Comparison of ENCODE assay signal across 9 mouse cellular contexts in genomic region chr3:54587127-54587995, GRCm38 (mm10).
DNase-seq lines count a peak whose midpoint lies in the region; ATAC-seq and TF ChIP-seq lines count a peak whose summit lies in the region.
"Had no signal": no experiment of that assay in that cellular context is flagged by ENCODE, and none has a peak within 500 bp of the region (broad histone marks: within the 10 kb centered on the region; RNA-seq: fewer than 3 reads in every experiment).

No protein-coding gene starts in this region.

- DNase-seq in forebrain, embryonic 11.5 days (ENCODE audit: low spot score) = no peak
- DNase-seq in midbrain, postnatal 0 days (ENCODE audit: low spot score) = peak; percentile 5
- no peak for DNase-seq in midbrain, embryonic 10.5 days (ENCODE audit: low spot score)
- DNase-seq in yolk sac, embryonic 10.5 days (ENCODE audit: low spot score) = peak; percentile 14
- no peak for DNase-seq in adrenal gland, adult 8-10 months
- DNase-seq in midbrain, embryonic 14.5 days = no peak

- ATAC-seq in forebrain, embryonic 13.5 days = peak; percentile 53; the same call in 1 of the 2 replicates
- ATAC-seq in forebrain, embryonic 11.5 days (replicated peaks; ENCODE audit: low FRiP score) = no peak
- no peak for ATAC-seq in midbrain, postnatal 0 days (ENCODE audit: low FRiP score)
- ATAC-seq in limb, embryonic 13.5 days (ENCODE audit: low FRiP score, low read depth) = peak; percentile 72
- ATAC-seq in midbrain, embryonic 14.5 days (ENCODE audit: low FRiP score, low TSS enrichment) = no peak

- TF ChIP-seq CTCF in midbrain, postnatal 0 days (IDR thresholded peaks at IDR 0.05) = no peak

- no peak overlapping the region for H3K4me3 ChIP-seq in forebrain, embryonic 13.5 days
- H3K4me3 ChIP-seq in forebrain, embryonic 11.5 days (ENCODE audit: low read depth, low read length) = no peak overlapping the region
- no peak overlapping the region for H3K4me3 ChIP-seq in midbrain, postnatal 0 days (ENCODE audit: low read depth, low read length)
- no peak overlapping the region for H3K4me3 ChIP-seq in midbrain, embryonic 10.5 days
- peak overlapping the region; percentile 31 for H3K4me3 ChIP-seq in limb, embryonic 13.5 days
- no peak overlapping the region for H3K4me3 ChIP-seq in midbrain, embryonic 14.5 days (replicated peaks; ENCODE audit: low read depth, low read length)

- no peaks in the 10 kb centered on the region for H3K27me3 ChIP-seq in forebrain, embryonic 13.5 days
- no peaks in the 10 kb centered on the region for H3K27me3 ChIP-seq in forebrain, embryonic 11.5 days (ENCODE audit: control insufficient read depth, insufficient read depth, low read length)
- H3K27me3 ChIP-seq in midbrain, postnatal 0 days (ENCODE audit: insufficient read depth, low read length) = no peaks in the 10 kb centered on the region
- H3K27me3 ChIP-seq in midbrain, embryonic 10.5 days (ENCODE audit: low read depth, poor library complexity, severe bottlenecking) = no peaks in the 10 kb centered on the region
- H3K27me3 ChIP-seq in limb, embryonic 13.5 days = no peaks in the 10 kb centered on the region
- no peaks in the 10 kb centered on the region for H3K27me3 ChIP-seq in midbrain, embryonic 14.5 days (ENCODE audit: control insufficient read depth, insufficient read depth, low read length)

- H3K9ac ChIP-seq in forebrain, embryonic 13.5 days = no peak overlapping the region
- no peak overlapping the region for H3K9ac ChIP-seq in forebrain, embryonic 11.5 days (ENCODE audit: low read length)
- H3K9ac ChIP-seq in midbrain, postnatal 0 days (replicated peaks; ENCODE audit: low read length, poor library complexity, severe bottlenecking) = no peak overlapping the region
- H3K9ac ChIP-seq in limb, embryonic 13.5 days = 0 out of 2 replicates have a peak overlapping the region, but pooled peaks have one; percentile 13
- H3K9ac ChIP-seq in midbrain, embryonic 14.5 days (replicated peaks; ENCODE audit: low read length) = no peak overlapping the region

- H3K27ac ChIP-seq in forebrain, embryonic 13.5 days = 0 out of 2 replicates have a peak overlapping the region, but pooled peaks have one; percentile 7
- no peak overlapping the region for H3K27ac ChIP-seq in forebrain, embryonic 11.5 days (ENCODE audit: low read depth, low read length)
- no peak overlapping the region for H3K27ac ChIP-seq in midbrain, postnatal 0 days (ENCODE audit: low read depth, low read length)
- no peak overlapping the region for H3K27ac ChIP-seq in midbrain, embryonic 10.5 days (replicated peaks)
- peak overlapping the region; percentile 55; the same call in 1 of the 2 replicates for H3K27ac ChIP-seq in limb, embryonic 13.5 days
- H3K27ac ChIP-seq in midbrain, embryonic 14.5 days (replicated peaks; ENCODE audit: low read depth, low read length) = no peak overlapping the region

- WGBS in forebrain, embryonic 13.5 days = 83% methylated on average over 21 of the region's 21 CpGs
- 81% methylated on average over 21 of the region's 21 CpGs for WGBS in forebrain, embryonic 11.5 days
- 80% methylated on average over 21 of the region's 21 CpGs for WGBS in midbrain, postnatal 0 days
- WGBS in midbrain, embryonic 10.5 days = 85% methylated on average over 21 of the region's 21 CpGs
- WGBS in limb, embryonic 13.5 days = 25% methylated on average over 21 of the region's 21 CpGs
- 84% methylated on average over 21 of the region's 21 CpGs for whole genome bisulfite sequencing in midbrain, embryonic 14.5 days

- H3K4me1 ChIP-seq in forebrain, embryonic 13.5 days = no peaks in the 10 kb centered on the region
- no peaks in the 10 kb centered on the region for H3K4me1 ChIP-seq in forebrain, embryonic 11.5 days (replicated peaks; ENCODE audit: control insufficient read depth, insufficient read depth, low read length)
- H3K4me1 ChIP-seq in midbrain, postnatal 0 days (ENCODE audit: insufficient read depth, low read length) = no peaks in the 10 kb centered on the region
- no peaks in the 10 kb centered on the region for H3K4me1 ChIP-seq in midbrain, embryonic 10.5 days
- peaks cover 15% of the 10 kb centered on the region for H3K4me1 ChIP-seq in limb, embryonic 13.5 days
- no peaks in the 10 kb centered on the region for H3K4me1 ChIP-seq in midbrain, embryonic 14.5 days (ENCODE audit: control insufficient read depth, insufficient read depth, low read length)

- H3K9me3 ChIP-seq in forebrain, embryonic 13.5 days (replicated peaks) = 0 out of 2 replicates have a peak, but pooled peaks cover 3% of the 10 kb centered on the region
- no peaks in the 10 kb centered on the region for H3K9me3 ChIP-seq in forebrain, embryonic 11.5 days (ENCODE audit: control insufficient read depth, low read length)
- no peaks in the 10 kb centered on the region for H3K9me3 ChIP-seq in midbrain, postnatal 0 days (ENCODE audit: low read length)
- no peaks in the 10 kb centered on the region for H3K9me3 ChIP-seq in midbrain, embryonic 10.5 days (replicated peaks)
- H3K9me3 ChIP-seq in limb, embryonic 13.5 days = no peaks in the 10 kb centered on the region
- no peaks in the 10 kb centered on the region for H3K9me3 ChIP-seq in midbrain, embryonic 14.5 days (ENCODE audit: control insufficient read depth, low read length)

- no peak overlapping the region for H3K4me2 ChIP-seq in forebrain, embryonic 13.5 days
- no peak overlapping the region for H3K4me2 ChIP-seq in forebrain, embryonic 11.5 days (ENCODE audit: low read depth, low read length, severe bottlenecking)
- no peak overlapping the region for H3K4me2 ChIP-seq in midbrain, postnatal 0 days (ENCODE audit: low read depth, low read length, poor library complexity, severe bottlenecking)
- peak overlapping the region; percentile 56 for H3K4me2 ChIP-seq in limb, embryonic 13.5 days (replicated peaks)
- H3K4me2 ChIP-seq in midbrain, embryonic 14.5 days (ENCODE audit: low read length) = no peak overlapping the region
- H3K4me2 ChIP-seq: heart, embryonic 11.5 days had no signal

- no peaks in the 10 kb centered on the region for H3K36me3 ChIP-seq in forebrain, embryonic 13.5 days (ENCODE audit: poor library complexity, severe bottlenecking)
- H3K36me3 ChIP-seq in forebrain, embryonic 11.5 days (ENCODE audit: control insufficient read depth, insufficient read depth, low read length) = no peaks in the 10 kb centered on the region
- no peaks in the 10 kb centered on the region for H3K36me3 ChIP-seq in midbrain, postnatal 0 days (ENCODE audit: insufficient read depth, low read length)
- H3K36me3 ChIP-seq in midbrain, embryonic 10.5 days = no peaks in the 10 kb centered on the region
- H3K36me3 ChIP-seq in limb, embryonic 13.5 days = no peaks in the 10 kb centered on the region
- H3K36me3 ChIP-seq in midbrain, embryonic 14.5 days (ENCODE audit: control insufficient read depth, insufficient read depth, low read length) = no peaks in the 10 kb centered on the region

Comparison
In these comparisons a context has a peak if more than half of its experiments do, and no peak if none do; other contexts are left out.
1. ATAC-seq: peak in forebrain, embryonic 13.5 days (single experiment) and limb, embryonic 13.5 days (single experiment); none in forebrain, embryonic 11.5 days (single experiment), midbrain, postnatal 0 days (single experiment) and midbrain, embryonic 14.5 days (single experiment).
2. H3K27ac ChIP-seq: peak in forebrain, embryonic 13.5 days (single experiment) and limb, embryonic 13.5 days (single experiment); none in forebrain, embryonic 11.5 days (single experiment), midbrain, postnatal 0 days (single experiment), midbrain, embryonic 10.5 days (single experiment) and midbrain, embryonic 14.5 days (single experiment).
3. DNase-seq: peak in midbrain, postnatal 0 days (single experiment) and yolk sac, embryonic 10.5 days (single experiment); none in forebrain, embryonic 11.5 days (single experiment), midbrain, embryonic 10.5 days (single experiment), adrenal gland, adult 8-10 months (single experiment) and midbrain, embryonic 14.5 days (single experiment).